Mouse (Mus musculus) embryonic facial prominence, embryonic 13.5 days (tissue): ENCODE data around the gene Gnat1. TPM values are rescaled to one million over a fixed set of nuclear protein-coding genes. Genes with fewer than 3 reads are reported as not detected.

ENCODE experiments used
- ATAC-seq: fragments of 200-750 bp; cut with Nextera tagmentation; 2 replicates; pipeline ENCODE4 v1.8.0; 2017; ENCODE audit warnings: low read depth; ENCODE audit not compliant: insufficient number of reproducible peaks, insufficient read depth, low FRiP score, low TSS enrichment
- H3K27ac ChIP-seq: fragments of 300-500 bp; sonication (generic); 2 replicates; pipeline ENCODE4 v1.5.1; 2015; ENCODE audit warnings: moderate library complexity, mild to moderate bottlenecking, inconsistent platforms
- H3K27me3 ChIP-seq: fragments of 300-500 bp; sonication (generic); 2 replicates; pipeline ENCODE4 v1.6.1; 2015; ENCODE audit warnings: mild to moderate bottlenecking, inconsistent platforms
- H3K36me3 ChIP-seq: fragments of 300-500 bp; sonication (generic); 2 replicates; pipeline ENCODE4 v1.6.1; 2015; ENCODE audit warnings: mild to moderate bottlenecking, inconsistent platforms
- H3K4me1 ChIP-seq: fragments of 300-500 bp; sonication (generic); 2 replicates; pipeline ENCODE4 v1.6.1; 2015; ENCODE audit warnings: inconsistent platforms
- H3K4me2 ChIP-seq: fragments of 300-500 bp; sonication (generic); 2 replicates; pipeline ENCODE4 v1.6.1; 2015; ENCODE audit warnings: moderate library complexity, mild to moderate bottlenecking, inconsistent platforms
- H3K4me3 ChIP-seq: fragments of 300-500 bp; sonication (generic); 2 replicates; pipeline ENCODE4 v1.5.1; 2015; ENCODE audit warnings: mild to moderate bottlenecking, inconsistent platforms
- H3K9ac ChIP-seq: fragments of 300-500 bp; sonication (generic); 2 replicates; pipeline ENCODE4 v1.6.1; 2015; ENCODE audit warnings: mild to moderate bottlenecking, inconsistent platforms
- H3K9me3 ChIP-seq: fragments of 300-500 bp; sonication (generic); 2 replicates; pipeline ENCODE4 v1.6.1; 2016; ENCODE audit warnings: inconsistent platforms
- WGBS: fragments of 180-500 bp; shearing (Covaris S2); methylation state at CpG from one replicate; pipeline ENCODE4 v1.1.7; 2015; ENCODE audit warnings: mixed read lengths; 5-methylcytosine and 5-hydroxymethylcytosine counted together
- polyA plus RNA-seq: library from polyadenylated mRNA; unstranded; fragments of >200 nt; fragmentation: Nextera tagmentation; extraction: Ambion mirVana; gene quantifications from 2 replicates; pipeline ENCODE4 v1.2.1, GENCODE M21; 2015

The Gnat1 gene
- polyA plus RNA-seq, 1 experiment from 2014 or later: 2.0 TPM

- peak overlapping the region; percentile 91 for H3K27ac ChIP-seq
- 20% methylated on average over 14 of the region's 14 CpGs for WGBS
These were observed 49.5 kb downstream of the Gnat1 start for GRCm38 (mm10) chr9:107629901-107630425.

GRCm38 (mm10) chr9:107629411-107629730 is 50.1 kb downstream of the Gnat1 start:
- Histone ChIP-seq H3K4me2 (peak overlapping the region; percentile 99), H3K27ac (peak overlapping the region; percentile 91), H3K9me3 (no peaks in the 10 kb centered on the region), H3K9ac (peak overlapping the region; percentile 66; the same call in 1 of the 2 replicates), H3K4me1 (peaks cover 92% of the 10 kb centered on the region), H3K27me3 (no peaks in the 10 kb centered on the region), H3K4me3 (no peak overlapping the region), H3K36me3 (peaks cover 39% of the 10 kb centered on the region)
- 31% methylated on average over 4 of the region's 4 CpGs for WGBS
- no peak for ATAC-seq

More at GRCm38 (mm10) chr9:107629901-107630425, 49.5 kb downstream of the Gnat1 start:
- Histone ChIP-seq H3K9me3 (no peaks in the 10 kb centered on the region), H3K9ac (peak overlapping the region; percentile 66), H3K27me3 (no peaks in the 10 kb centered on the region), H3K36me3 (peaks cover 33% of the 10 kb centered on the region), H3K4me3 (peak overlapping the region; percentile 21), H3K4me1 (peaks cover 88% of the 10 kb centered on the region), H3K4me2 (peak overlapping the region; percentile 99)
- ATAC-seq: no peak

GRCm38 (mm10) chr9:107628721-107629410 is 50.6 kb downstream of the Gnat1 start:
- no peak for ATAC-seq
- Histone ChIP-seq H3K9ac (peak overlapping the region; percentile 68), H3K27ac (peak overlapping the region; percentile 91), H3K36me3 (peaks cover 44% of the 10 kb centered on the region), H3K27me3 (no peaks in the 10 kb centered on the region), H3K4me1 (peaks cover 88% of the 10 kb centered on the region), H3K9me3 (no peaks in the 10 kb centered on the region), H3K4me3 (no peak overlapping the region), H3K4me2 (peak overlapping the region; percentile 99)
- 48% methylated on average over 12 of the region's 15 CpGs for WGBS

- H3K9ac ChIP-seq: peak overlapping the region; percentile 68
- peaks cover 79% of the 10 kb centered on the region for H3K4me1 ChIP-seq
- ATAC-seq: no peak
- peak overlapping the region; percentile 91 for H3K27ac ChIP-seq
- H3K27me3 ChIP-seq: no peaks in the 10 kb centered on the region
- peak overlapping the region; percentile 99 for H3K4me2 ChIP-seq
- H3K36me3 ChIP-seq: peaks cover 54% of the 10 kb centered on the region
- no peaks in the 10 kb centered on the region for H3K9me3 ChIP-seq
- H3K4me3 ChIP-seq: no peak overlapping the region
- WGBS: 41% methylated on average over 20 of the region's 20 CpGs
These were observed 51.9 kb downstream of the Gnat1 start for GRCm38 (mm10) chr9:107627387-107628255.

- Histone ChIP-seq H3K4me1 (peaks cover 72% of the 10 kb centered on the region), H3K36me3 (peaks cover 61% of the 10 kb centered on the region), H3K27ac (peak overlapping the region; percentile 91), H3K27me3 (no peaks in the 10 kb centered on the region), H3K4me2 (peak overlapping the region; percentile 99), H3K9me3 (no peaks in the 10 kb centered on the region), H3K9ac (peak overlapping the region; percentile 68), H3K4me3 (peak overlapping the region; percentile 17)
- ATAC-seq: peak; percentile 80
- WGBS: 0% methylated on average over 2 of the region's 2 CpGs
These were observed 52.7 kb downstream of the Gnat1 start for GRCm38 (mm10) chr9:107626844-107627277.

GRCm38 (mm10) chr9:107626158-107626843 is 53.2 kb downstream of the Gnat1 start:
- H3K27me3 ChIP-seq: no peaks in the 10 kb centered on the region
- peak; percentile 27; the same call in 1 of the 2 replicates for ATAC-seq
- peaks cover 58% of the 10 kb centered on the region for H3K36me3 ChIP-seq
- H3K27ac ChIP-seq: peak overlapping the region; percentile 91
- WGBS: 37% methylated on average over 15 of the region's 15 CpGs
- peak overlapping the region; percentile 68 for H3K9ac ChIP-seq
- peak overlapping the region; percentile 99 for H3K4me2 ChIP-seq
- peak overlapping the region; percentile 17 for H3K4me3 ChIP-seq
- no peaks in the 10 kb centered on the region for H3K9me3 ChIP-seq
- H3K4me1 ChIP-seq: peaks cover 66% of the 10 kb centered on the region

- Histone ChIP-seq H3K27me3 (no peaks in the 10 kb centered on the region), H3K4me1 (peaks cover 59% of the 10 kb centered on the region), H3K27ac (peak overlapping the region; percentile 91), H3K9me3 (no peaks in the 10 kb centered on the region), H3K4me3 (no peak overlapping the region), H3K36me3 (peaks cover 62% of the 10 kb centered on the region), H3K9ac (peak overlapping the region; percentile 32; the same call in 1 of the 2 replicates), H3K4me2 (0 out of 2 replicates have a peak overlapping the region, but pooled peaks have one; percentile 99)
- ATAC-seq: no peak
- WGBS: 89% methylated on average over 12 of the region's 12 CpGs
These were observed 54.0 kb downstream of the Gnat1 start for GRCm38 (mm10) chr9:107625351-107626128.

- H3K9me3 ChIP-seq: no peaks in the 10 kb centered on the region
- WGBS: 88% methylated on average over 3 of the region's 3 CpGs
- peaks cover 68% of the 10 kb centered on the region for H3K36me3 ChIP-seq
- peak overlapping the region; percentile 32; the same call in 1 of the 2 replicates for H3K9ac ChIP-seq
- peaks cover 53% of the 10 kb centered on the region for H3K4me1 ChIP-seq
- ATAC-seq: no peak
- no peaks in the 10 kb centered on the region for H3K27me3 ChIP-seq
- H3K27ac ChIP-seq: peak overlapping the region; percentile 91
- H3K4me2 ChIP-seq: no peak overlapping the region
- no peak overlapping the region for H3K4me3 ChIP-seq
These were observed 54.6 kb downstream of the Gnat1 start for GRCm38 (mm10) chr9:107624951-107625350.

GRCm38 (mm10) chr9:107624539-107624938 is 55.0 kb downstream of the Gnat1 start:
- ATAC-seq: no peak
- H3K36me3 ChIP-seq: peaks cover 70% of the 10 kb centered on the region

More at GRCm38 (mm10) chr9:107624539-107624938, 55.0 kb downstream of the Gnat1 start:
- H3K27ac ChIP-seq: peak overlapping the region; percentile 91; the same call in 1 of the 2 replicates
- WGBS: 72% methylated on average over 5 of the region's 5 CpGs
- H3K27me3 ChIP-seq: no peaks in the 10 kb centered on the region
- H3K9me3 ChIP-seq: no peaks in the 10 kb centered on the region
- H3K4me1 ChIP-seq: peaks cover 49% of the 10 kb centered on the region
- no peak overlapping the region for H3K4me2 ChIP-seq
- no peak overlapping the region for H3K4me3 ChIP-seq
- peak overlapping the region; percentile 32; the same call in 1 of the 2 replicates for H3K9ac ChIP-seq
